Mouse (Mus musculus) myocyte (in vitro differentiated cells): ENCODE results near the gene Bmpr2.

Source experiments
- E2F4 ChIP-seq: IDR thresholded peaks from one replicate; pipeline ENCODE4 v1.6.1; 2011; ENCODE audit warnings: mild to moderate bottlenecking, control low read depth, moderate library complexity; ENCODE audit not compliant: insufficient read depth
- MAX ChIP-seq: IDR thresholded peaks from one replicate; pipeline ENCODE4 v1.6.1; 2011; ENCODE audit warnings: low read depth, mild to moderate bottlenecking, control low read depth
- MYOD1 ChIP-seq, 3 experiments: IDR thresholded peaks; one replicate each; pipeline ENCODE4 v1.6.1; 2011; ENCODE audit warnings: control low read depth in 2 of 3, low read depth in 2 of 3, mild to moderate bottlenecking in 2 of 3, moderate library complexity in 1 of 3; ENCODE audit not compliant: insufficient read length in 2 of 3, control insufficient read depth in 1 of 3
- MYOG ChIP-seq, 3 experiments: IDR thresholded peaks; one replicate each; pipeline ENCODE4 v1.6.1; 2011; ENCODE audit warnings: control low read depth in 2 of 3, low read depth in 2 of 3, mild to moderate bottlenecking in 2 of 3; ENCODE audit not compliant: insufficient read length in 2 of 3, control insufficient read depth in 1 of 3, insufficient read depth in 1 of 3
- POLR2A ChIP-seq: IDR thresholded peaks from one replicate; pipeline ENCODE4 v1.6.1; 2011; ENCODE audit warnings: low read depth, mild to moderate bottlenecking, control low read depth, moderate library complexity; ENCODE audit not compliant: insufficient read length
- POLR2AphosphoS2 ChIP-seq: IDR thresholded peaks from one replicate; pipeline ENCODE4 v1.6.1; 2011; ENCODE audit warnings: low read depth, control low read depth; ENCODE audit not compliant: insufficient read length
- TCF12 ChIP-seq: IDR thresholded peaks from one replicate; pipeline ENCODE4 v1.6.1; 2011; ENCODE audit warnings: mild to moderate bottlenecking, control low read depth; ENCODE audit not compliant: poor library complexity, insufficient read depth, severe bottlenecking

- TF ChIP-seq MYOD1 (IDR thresholded peaks at IDR 0.05; ENCODE audit: control insufficient read depth in 1 of 3, insufficient read length in 2 of 3, low read depth in 2 of 3) (no peak), POLR2A (no peak), MAX (no peak), MYOG (IDR thresholded peaks at IDR 0.05; ENCODE audit: control insufficient read depth in 1 of 3, insufficient read depth in 1 of 3, insufficient read length in 2 of 3, low read depth in 2 of 3) (no peak), POLR2AphosphoS2 (no peak), E2F4 (no peak), TCF12 (no peak)
Observed at GRCm38 (mm10) chr1:59749047-59749446, 14.2 kb upstream of the Bmpr2 start.
